Mouse (Mus musculus) small intestine, adult 2 months (tissue): ENCODE data around the gene Fscn1.

Experiments
- CTCF ChIP-seq: fragments of 200-500 bp; IDR thresholded peaks from 2 replicates; pipeline ENCODE4 v1.5.1; 2012; ENCODE audit warnings: low read depth, mild to moderate bottlenecking, control low read depth, inconsistent platforms, low read length, moderate library complexity, mixed read lengths; ENCODE audit not compliant: insufficient replicate concordance, insufficient read length; ENCODE audit errors: extremely low read depth
- POLR2A ChIP-seq: fragments of 200-500 bp; IDR thresholded peaks from 2 replicates; pipeline ENCODE4 v1.6.1; 2012; ENCODE audit warnings: low read depth, mild to moderate bottlenecking, control low read depth, inconsistent platforms, low read length, moderate library complexity

DNA sequence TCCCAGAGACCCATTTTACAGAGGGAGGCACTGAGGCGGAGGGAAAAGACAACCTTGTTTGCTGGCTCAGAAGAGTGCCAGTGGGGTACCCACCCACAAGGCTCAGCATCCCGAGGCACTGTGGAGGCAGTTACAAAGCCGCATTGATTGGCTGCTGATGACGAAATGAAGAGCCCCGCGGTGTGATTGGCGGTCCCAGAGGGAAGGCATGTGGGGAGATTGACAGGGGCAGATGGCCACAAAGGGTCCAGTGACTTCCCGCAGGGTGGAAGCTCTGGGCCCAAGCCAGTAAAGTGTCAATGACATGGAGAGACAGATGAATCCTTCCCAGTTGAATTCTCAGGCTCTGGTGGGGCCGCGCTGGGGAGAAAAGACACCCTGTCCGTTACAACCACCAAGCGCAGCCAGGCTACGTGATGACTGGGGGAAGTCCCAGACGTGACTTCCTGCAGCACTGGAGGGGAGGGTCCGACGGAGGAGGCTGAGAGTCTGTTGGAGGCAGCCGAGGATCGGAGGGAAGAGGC, 14.5 kb downstream of the Fscn1 start:
- TF ChIP-seq CTCF (no peak), POLR2A (no peak)
